26 mouse cellular contexts compared by ENCODE assay signal in the genomic region with DNA sequence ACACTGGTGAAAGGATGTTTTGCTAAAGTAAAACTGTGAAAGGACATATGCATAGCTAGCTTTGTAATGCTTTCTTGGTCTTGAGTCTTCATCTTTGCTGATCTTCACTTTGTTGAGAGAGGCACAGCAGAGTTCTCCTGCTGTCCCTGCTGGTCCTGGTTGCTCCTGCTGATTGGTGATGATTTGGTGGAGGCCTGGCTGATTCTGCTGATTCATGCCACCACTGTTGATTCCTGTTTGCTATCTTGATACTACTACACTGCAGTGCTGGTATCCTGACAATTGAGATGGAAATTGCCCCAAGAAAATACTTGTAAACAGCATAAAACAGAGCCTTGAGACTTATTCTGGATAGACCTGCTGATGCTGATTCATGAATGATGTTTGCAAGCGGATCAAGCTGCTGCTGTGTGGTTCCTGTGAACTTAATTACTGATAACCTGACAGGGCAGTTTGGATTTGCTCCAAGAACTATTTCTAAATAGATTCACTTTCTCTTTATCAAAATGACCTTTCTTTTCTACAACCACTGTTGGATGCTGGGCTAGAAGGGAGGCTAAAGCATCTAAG.
DNase-seq lines count a peak whose midpoint lies in the region; ATAC-seq and TF ChIP-seq lines count a peak whose summit lies in the region.
"Had no signal": no experiment of that assay in that cellular context is flagged by ENCODE, and none has a peak within 500 bp of the region (broad histone marks: within the 10 kb centered on the region; RNA-seq: fewer than 3 reads in every experiment).

No protein-coding gene starts in this region.

- DNase-seq in liver, adult 2 months (ENCODE audit: extremely low read depth, low read depth, low spot score): peak; percentile 21
- DNase-seq in liver, embryonic 11.5 days (ENCODE audit: low spot score): no peak
- DNase-seq in MEL-GATA-1-ER (ENCODE audit: extremely low read depth, low read depth): peak; percentile 2
- DNase-seq: adrenal gland, postnatal 36 days; cerebellum, adult 8-10 months; cerebellum, postnatal 25 days; kidney, adult 2 months; kidney, postnatal 10 days; layer of hippocampus, postnatal 36 days; liver, postnatal 0 days; lung, postnatal 36 days; midbrain, embryonic 14.5 days; retina, postnatal 1 day; right cerebral cortex, postnatal 14 days had no signal

- WGBS in liver, adult 2 months: 8% methylated on average over 1 of the region's 1 CpGs
- 53% methylated on average over 1 of the region's 1 CpGs for WGBS in liver, embryonic 11.5 days
- WGBS in hindbrain, embryonic 16.5 days: 72% methylated on average over 1 of the region's 1 CpGs
- WGBS in forebrain, embryonic 15.5 days: 62% methylated on average over 1 of the region's 1 CpGs

- no peaks in the 10 kb centered on the region for H3K27me3 ChIP-seq in liver, adult 2 months (ENCODE audit: control insufficient read depth, insufficient read depth, low read length)
- H3K27me3 ChIP-seq in liver, embryonic 11.5 days (replicated peaks; ENCODE audit: control insufficient read depth, insufficient read depth, low read length): no peaks in the 10 kb centered on the region
- H3K27me3 ChIP-seq in hindbrain, embryonic 16.5 days (replicated peaks; ENCODE audit: control insufficient read depth, insufficient read depth, low read length): no peaks in the 10 kb centered on the region
- no peaks in the 10 kb centered on the region for H3K27me3 ChIP-seq in forebrain, embryonic 15.5 days
- H3K27me3 ChIP-seq: CH12.LX; intestine, embryonic 15.5 days; limb, embryonic 15.5 days; megakaryocyte, embryonic 14.5 days; neural tube, embryonic 15.5 days had no signal

- H3K79me2 ChIP-seq in liver, adult 2 months (ENCODE audit: control insufficient read depth, insufficient read depth, low read length): no peaks in the 10 kb centered on the region

- no peak for ATAC-seq in liver, embryonic 11.5 days (replicated peaks; ENCODE audit: low FRiP score)
- peak; percentile 87 for ATAC-seq in erythroid progenitor cell, adult 5-6 weeks (replicated peaks; ENCODE audit: low FRiP score, poor library complexity, severe bottlenecking)
- ATAC-seq in hindbrain, embryonic 16.5 days: no peak
- ATAC-seq in forebrain, embryonic 15.5 days (replicated peaks): no peak
- ATAC-seq: forebrain, embryonic 16.5 days; hindbrain, postnatal 0 days; intestine, embryonic 15.5 days; liver, postnatal 0 days had no signal

- H3K4me3 ChIP-seq in liver, adult 2 months (ENCODE audit: insufficient read depth, low read depth, low read length): no peak overlapping the region
- H3K4me3 ChIP-seq in liver, embryonic 11.5 days (ENCODE audit: low read depth, low read length): no peak overlapping the region
- no peak overlapping the region for H3K4me3 ChIP-seq in hindbrain, embryonic 16.5 days (ENCODE audit: low read length)
- H3K4me3 ChIP-seq in forebrain, embryonic 15.5 days: no peak overlapping the region
- H3K4me3 ChIP-seq: forebrain, embryonic 10.5 days; intestine, embryonic 15.5 days; limb, embryonic 10.5 days; limb, embryonic 15.5 days; megakaryocyte, embryonic 14.5 days; neural tube, embryonic 15.5 days had no signal

- no peak overlapping the region for H3K4me2 ChIP-seq in liver, embryonic 11.5 days
- H3K4me2 ChIP-seq in hindbrain, embryonic 16.5 days (ENCODE audit: low read length): no peak overlapping the region
- H3K4me2 ChIP-seq in forebrain, embryonic 15.5 days (replicated peaks): no peak overlapping the region
- H3K4me2 ChIP-seq: intestine, embryonic 15.5 days; limb, embryonic 15.5 days; neural tube, embryonic 15.5 days had no signal

- H3K9ac ChIP-seq in liver, adult 2 months (ENCODE audit: low read depth, low read length): no peak overlapping the region
- H3K9ac ChIP-seq in liver, embryonic 11.5 days (ENCODE audit: low read depth, low read length): no peak overlapping the region
- no peak overlapping the region for H3K9ac ChIP-seq in hindbrain, embryonic 16.5 days (ENCODE audit: low read depth, low read length)
- no peak overlapping the region for H3K9ac ChIP-seq in forebrain, embryonic 15.5 days (replicated peaks)
- H3K9ac ChIP-seq: intestine, embryonic 15.5 days; limb, embryonic 15.5 days; liver, postnatal 0 days; neural tube, embryonic 15.5 days had no signal

- H3K4me1 ChIP-seq in liver, adult 2 months (ENCODE audit: control insufficient read depth, insufficient read depth, low read length): no peaks in the 10 kb centered on the region
- no peaks in the 10 kb centered on the region for H3K4me1 ChIP-seq in liver, embryonic 11.5 days (replicated peaks; ENCODE audit: control insufficient read depth, insufficient read depth, low read length)
- H3K4me1 ChIP-seq in hindbrain, embryonic 16.5 days (ENCODE audit: control insufficient read depth, insufficient read depth, low read depth, low read length): no peaks in the 10 kb centered on the region
- H3K4me1 ChIP-seq in forebrain, embryonic 15.5 days: no peaks in the 10 kb centered on the region
- H3K4me1 ChIP-seq: forebrain, embryonic 10.5 days; intestine, embryonic 15.5 days; limb, embryonic 10.5 days; limb, embryonic 15.5 days; neural tube, embryonic 15.5 days had no signal

- H3K27ac ChIP-seq in liver, adult 2 months (replicated peaks; ENCODE audit: insufficient read depth, low read depth, low read length): no peak overlapping the region
- no peak overlapping the region for H3K27ac ChIP-seq in liver, embryonic 11.5 days (ENCODE audit: low read depth, low read length)
- no peak overlapping the region for H3K27ac ChIP-seq in hindbrain, embryonic 16.5 days (ENCODE audit: low read depth, low read length)
- no peak overlapping the region for H3K27ac ChIP-seq in forebrain, embryonic 15.5 days (replicated peaks)
- H3K27ac ChIP-seq: forebrain, embryonic 10.5 days; hindbrain, postnatal 0 days; intestine, embryonic 15.5 days; limb, embryonic 10.5 days; limb, embryonic 15.5 days; neural tube, embryonic 15.5 days had no signal

- no peak for TF ChIP-seq POLR2A in liver, adult 2 months (IDR thresholded peaks at IDR 0.05; ENCODE audit: extremely low read depth, insufficient read depth, low read length)

- no peaks in the 10 kb centered on the region for H3K9me3 ChIP-seq in liver, embryonic 11.5 days (ENCODE audit: control insufficient read depth, low read length)
- no peaks in the 10 kb centered on the region for H3K9me3 ChIP-seq in hindbrain, embryonic 16.5 days (ENCODE audit: control insufficient read depth, low read length)
- no peaks in the 10 kb centered on the region for H3K9me3 ChIP-seq in forebrain, embryonic 15.5 days
- H3K9me3 ChIP-seq: forebrain, embryonic 10.5 days; intestine, embryonic 15.5 days; limb, embryonic 10.5 days; limb, embryonic 15.5 days; megakaryocyte, embryonic 14.5 days; neural tube, embryonic 15.5 days had no signal

- no peak for TF ChIP-seq CTCF in liver, adult 2 months (IDR thresholded peaks at IDR 0.05; ENCODE audit: low read depth, low read length)

- H3K36me3 ChIP-seq in liver, adult 2 months (ENCODE audit: control insufficient read depth, insufficient read depth, low read length): no peaks in the 10 kb centered on the region
- no peaks in the 10 kb centered on the region for H3K36me3 ChIP-seq in liver, embryonic 11.5 days (ENCODE audit: control insufficient read depth, insufficient read depth, low read length)
- H3K36me3 ChIP-seq in hindbrain, embryonic 16.5 days (ENCODE audit: control insufficient read depth, insufficient read depth, low read length): no peaks in the 10 kb centered on the region
- H3K36me3 ChIP-seq in forebrain, embryonic 15.5 days: no peaks in the 10 kb centered on the region
- H3K36me3 ChIP-seq: forebrain, embryonic 10.5 days; intestine, embryonic 15.5 days; limb, embryonic 10.5 days; limb, embryonic 15.5 days; neural tube, embryonic 15.5 days had no signal
